Mouse (Mus musculus) brown adipose tissue, adult 24 weeks (tissue): ENCODE data around the gene Inpp5k. TPM values are rescaled to one million over a fixed set of nuclear protein-coding genes. Genes with fewer than 3 reads are reported as not detected.

Source experiments
- polyA plus RNA-seq: library from polyadenylated mRNA; stranded (reverse); fragments of >200 nt; gene quantifications from 2 replicates; pipeline ENCODE4 v1.2.4, GENCODE M21; 2012; ENCODE audit not compliant: missing spikeins, insufficient read depth, insufficient read length

The Inpp5k gene
- polyA plus RNA-seq, 1 experiment, result 24.1 TPM

Other genes with a start within 250 kb of the Inpp5k start
- gene Serpinf1, start 208.3 kb upstream of the Inpp5k start, polyA plus RNA-seq, result 78.8 and 102 TPM in 2 replicates
- gene Serpinf2, start 191.4 kb upstream of the Inpp5k start, polyA plus RNA-seq, result 0.48 TPM in 1 of 2 replicates, not detected in the other
- gene Wdr81, start 176.3 kb upstream of the Inpp5k start, polyA plus RNA-seq, result 5.5 and 7.2 TPM in 2 replicates
- gene Tlcd2, start 169.3 kb upstream of the Inpp5k start, polyA plus RNA-seq, result 13.5 and 20.2 TPM in 2 replicates
- gene Prpf8, start 144.2 kb upstream of the Inpp5k start, polyA plus RNA-seq, result 57.2 and 61.0 TPM in 2 replicates
- 42.3 and 47.1 TPM in 2 replicates for gene Rilp, start 120.9 kb upstream of the Inpp5k start, polyA plus RNA-seq
- gene Scarf1, start 117.4 kb upstream of the Inpp5k start, polyA plus RNA-seq, result 3.4 and 5.3 TPM in 2 replicates
- 13.4 and 14.5 TPM in 2 replicates for gene Slc43a2, start 99.3 kb upstream of the Inpp5k start, polyA plus RNA-seq
- 75.9 and 86.5 TPM in 2 replicates for gene Pitpna, start 42.9 kb upstream of the Inpp5k start, polyA plus RNA-seq
- 65.7 and 72.5 TPM in 2 replicates for gene Myo1c, start 19.5 kb downstream of the Inpp5k start, polyA plus RNA-seq
- gene Crk, start 48.3 kb downstream of the Inpp5k start, polyA plus RNA-seq, result 56.9 and 64.4 TPM in 2 replicates
- gene Ywhae, start 101.9 kb downstream of the Inpp5k start, polyA plus RNA-seq, result 296 and 331 TPM in 2 replicates
- gene Doc2b, start 165.1 kb downstream of the Inpp5k start, polyA plus RNA-seq, result not detected in 2 replicates